Mouse (Mus musculus) liver, adult 2 months (tissue): ENCODE measurements around the gene Lasp1. TPM values are rescaled to one million over a fixed set of nuclear protein-coding genes. Genes with fewer than 3 reads are reported as not detected.

Experiments used
- DNase-seq: peaks from one replicate; pipeline ENCODE4 v3.0.0-alpha.2; 2011; ENCODE audit warnings: low read depth, low spot score; ENCODE audit errors: extremely low read depth
- H3K27ac ChIP-seq: fragments of 200-500 bp; replicated peaks from 2 replicates; pipeline ENCODE4 v1.5.1; 2012; ENCODE audit warnings: low read depth, mild to moderate bottlenecking, control low read depth, inconsistent platforms, low read length; ENCODE audit not compliant: insufficient read depth
- H3K27me3 ChIP-seq: fragments of 200-500 bp; 2 replicates; pipeline ENCODE4 v1.6.1; 2012; ENCODE audit warnings: mild to moderate bottlenecking, moderate library complexity, low read length, inconsistent platforms; ENCODE audit not compliant: control insufficient read depth, insufficient read depth
- H3K36me3 ChIP-seq: fragments of 200-500 bp; 2 replicates; pipeline ENCODE4 v1.6.1; 2012; ENCODE audit warnings: low read length, inconsistent platforms; ENCODE audit not compliant: control insufficient read depth, insufficient read depth
- H3K4me1 ChIP-seq: fragments of 200-500 bp; 2 replicates; pipeline ENCODE4 v1.6.1; 2011; ENCODE audit warnings: low read length; ENCODE audit not compliant: control insufficient read depth, insufficient read depth
- H3K4me3 ChIP-seq: fragments of 200-500 bp; 2 replicates; pipeline ENCODE4 v1.5.1; 2011; ENCODE audit warnings: low read depth, mild to moderate bottlenecking, control low read depth, low read length, moderate library complexity; ENCODE audit not compliant: insufficient read depth
- H3K79me2 ChIP-seq: fragments of 200-500 bp; 2 replicates; pipeline ENCODE4 v1.6.1; 2012; ENCODE audit warnings: inconsistent platforms, mild to moderate bottlenecking, low read length, moderate library complexity; ENCODE audit not compliant: control insufficient read depth, insufficient read depth
- H3K9ac ChIP-seq: fragments of 200-500 bp; 2 replicates; pipeline ENCODE4 v1.6.1; 2012; ENCODE audit warnings: low read depth, mild to moderate bottlenecking, control low read depth, inconsistent platforms, low read length
- CTCF ChIP-seq: fragments of 200-500 bp; IDR thresholded peaks from 2 replicates; pipeline ENCODE4 v1.5.1; 2011; ENCODE audit warnings: low read depth, low read length, control low read depth
- POLR2A ChIP-seq: fragments of 200-500 bp; IDR thresholded peaks from 2 replicates; pipeline ENCODE4 v1.6.1; 2011; ENCODE audit warnings: low read length, control low read depth; ENCODE audit not compliant: insufficient read depth; ENCODE audit errors: extremely low read depth
- WGBS: fragments of 180-500 bp; shearing (Covaris S2); methylation state at CpG from one replicate; pipeline ENCODE4 v1.1.7; 2018; 5-methylcytosine and 5-hydroxymethylcytosine counted together
- polyA plus RNA-seq: library from polyadenylated mRNA; depleted of rRNA; stranded (reverse); fragments of >200 nt; gene quantifications from 2 replicates; pipeline ENCODE4 v1.2.3, GENCODE M21; 2012; rRNA removed
- total RNA-seq: library from RNA; depleted of rRNA; stranded (reverse); fragments of >200 nt; gene quantifications from 2 replicates; pipeline ENCODE4 v1.2.3, GENCODE M21; 2014; rRNA removed

The Lasp1 gene
- 23.3 and 33.3 TPM in 2 replicates for total RNA-seq
- polyA plus RNA-seq, result 80.5 and 85.4 TPM in 2 replicates

DNA sequence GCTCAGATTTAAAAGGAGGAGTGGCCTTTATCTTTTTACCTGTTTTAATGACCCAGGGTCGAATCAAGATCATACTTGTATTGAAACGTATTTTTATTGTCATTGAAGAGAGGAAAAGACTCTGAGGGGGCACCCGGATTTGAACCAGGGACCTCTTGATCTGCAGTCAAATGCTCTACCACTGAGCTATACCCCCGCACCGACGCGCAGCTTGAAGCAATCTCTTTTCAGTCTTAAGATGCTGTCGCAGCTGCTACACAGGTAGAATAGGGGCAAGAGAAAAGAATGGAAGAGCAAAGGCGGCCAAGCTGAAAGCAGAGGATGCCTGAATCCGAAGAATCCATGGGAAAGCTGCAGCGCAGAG, at the start of gene Lasp1:
TSS of gene Lasp1 (plus strand) at position 219 of the 364 bp plus-strand sequence.
- H3K27me3 ChIP-seq, result no peaks in the 10 kb centered on the region
- peaks cover 3% of the 10 kb centered on the region; the same call in 1 of the 2 replicates for H3K79me2 ChIP-seq
- peak within 1 kb of the TSS; percentile 97 for H3K27ac ChIP-seq
- H3K4me3 ChIP-seq, result peak within 1 kb of the TSS; percentile 97
- peak within 1 kb of the TSS; percentile 91 for H3K9ac ChIP-seq
- TF ChIP-seq CTCF (no peak), POLR2A (no peak)
- H3K4me1 ChIP-seq, result peaks cover 19% of the 10 kb centered on the region
- no peak for DNase-seq
- H3K36me3 ChIP-seq, result no peaks in the 10 kb centered on the region
- WGBS, result under 1% methylated on average over 11 of the region's 11 CpGs

DNA sequence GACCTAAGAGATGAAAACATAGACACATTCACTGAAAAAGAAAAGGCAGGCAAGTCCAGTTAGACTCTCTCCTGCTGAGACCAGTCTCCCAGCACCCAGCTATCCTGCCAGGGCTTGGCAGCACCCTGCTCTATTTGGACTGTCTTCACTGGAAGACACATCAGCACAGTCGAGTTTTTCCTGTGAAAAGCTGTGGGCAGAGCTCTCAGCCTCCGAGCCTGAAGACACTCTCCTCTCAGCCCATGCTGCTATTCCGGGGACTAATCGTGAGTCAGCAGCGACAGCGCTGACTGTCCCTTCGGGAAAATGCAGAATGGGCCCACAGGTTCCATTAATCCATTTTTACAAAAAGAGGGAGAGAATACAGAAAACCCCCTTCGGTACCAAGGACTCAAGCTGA, 45.5 kb upstream of the Lasp1 start:
- H3K9ac ChIP-seq, result no peak overlapping the region
- H3K4me1 ChIP-seq, result peaks cover 5% of the 10 kb centered on the region
- H3K27me3 ChIP-seq, result no peaks in the 10 kb centered on the region
- WGBS, result 92% methylated on average over 8 of the region's 8 CpGs
- no peaks in the 10 kb centered on the region for H3K79me2 ChIP-seq
- no peak for TF ChIP-seq CTCF
- TF ChIP-seq POLR2A, result no peak
- peaks cover 42% of the 10 kb centered on the region for H3K36me3 ChIP-seq
- no peak overlapping the region for H3K27ac ChIP-seq
- H3K4me3 ChIP-seq, result no peak overlapping the region
- no peak for DNase-seq

DNA sequence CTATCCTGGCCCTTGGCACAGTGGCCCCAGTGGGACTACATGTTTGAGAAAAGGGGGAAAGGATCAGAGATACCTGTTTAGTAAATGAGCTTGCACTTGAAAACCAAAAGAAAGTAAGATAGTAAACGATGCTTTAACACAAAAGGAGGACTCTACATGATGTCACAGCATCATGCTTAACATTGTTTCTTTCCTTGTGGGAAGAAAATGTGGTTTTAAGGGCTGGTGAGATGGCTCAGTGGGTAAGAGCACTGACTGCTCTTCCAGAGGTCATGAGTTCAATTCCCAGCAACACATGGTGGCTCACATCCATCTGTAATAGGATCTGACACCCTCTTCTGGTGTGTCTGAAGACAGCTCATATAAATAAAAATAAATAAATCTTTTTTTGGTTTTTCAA, 40.7 kb upstream of the Lasp1 start:
- no peak for DNase-seq
- TF ChIP-seq CTCF, result no peak
- no peak for TF ChIP-seq POLR2A
- Histone ChIP-seq H3K4me1 (no peaks in the 10 kb centered on the region), H3K27ac (no peak overlapping the region), H3K9ac (no peak overlapping the region), H3K79me2 (peaks cover 9% of the 10 kb centered on the region), H3K4me3 (no peak overlapping the region), H3K36me3 (peaks cover 31% of the 10 kb centered on the region; the same call in 1 of the 2 replicates), H3K27me3 (no peaks in the 10 kb centered on the region)
- 89% methylated on average over 1 of the region's 1 CpGs for WGBS

DNA sequence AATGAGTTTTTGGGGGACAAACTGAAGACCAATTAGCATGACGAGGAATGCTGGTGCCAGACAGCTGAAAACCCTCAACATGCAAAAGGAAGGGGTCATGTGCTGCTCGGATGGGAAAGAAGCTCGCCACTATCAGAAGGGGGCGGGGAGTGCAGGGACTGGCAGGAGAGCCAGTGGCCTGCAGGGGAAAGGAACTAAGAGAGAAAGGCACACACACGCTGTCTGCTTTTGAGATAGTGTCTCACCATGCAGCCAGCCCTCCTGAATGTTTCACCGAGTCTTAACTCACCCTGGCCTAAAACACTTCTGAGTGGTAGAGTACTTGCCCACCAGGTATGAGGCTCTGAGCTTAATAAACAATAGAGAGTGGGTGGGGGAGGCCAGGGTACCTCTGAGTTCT, 39.9 kb upstream of the Lasp1 start:
- H3K4me1 ChIP-seq, result no peaks in the 10 kb centered on the region
- no peak for TF ChIP-seq POLR2A
- no peak for TF ChIP-seq CTCF
- 80% methylated on average over 6 of the region's 6 CpGs for WGBS
- no peak overlapping the region for H3K27ac ChIP-seq
- no peak overlapping the region for H3K9ac ChIP-seq
- peaks cover 26% of the 10 kb centered on the region; the same call in 1 of the 2 replicates for H3K36me3 ChIP-seq
- no peak for DNase-seq
- no peak overlapping the region for H3K4me3 ChIP-seq
- H3K27me3 ChIP-seq, result no peaks in the 10 kb centered on the region
- H3K79me2 ChIP-seq, result peaks cover 13% of the 10 kb centered on the region

DNA sequence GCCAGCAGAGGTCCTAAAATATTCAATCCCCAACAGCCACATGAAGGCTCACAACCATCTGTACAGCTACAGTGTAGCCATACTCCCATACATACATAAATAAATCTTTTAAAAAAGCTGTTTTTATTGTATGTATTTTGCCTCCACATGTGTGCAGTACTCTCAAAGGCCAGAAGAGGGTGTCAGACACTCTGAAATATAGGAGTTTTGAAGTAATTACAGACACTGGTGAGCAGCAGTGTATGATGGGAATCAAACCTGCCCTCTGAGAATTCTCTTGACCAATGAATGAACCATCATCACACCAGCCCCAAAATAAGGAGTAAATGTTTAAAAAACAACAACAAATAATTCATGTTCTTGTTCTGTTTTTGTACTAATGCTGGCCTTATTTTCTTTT, 37.2 kb upstream of the Lasp1 start:
- Histone ChIP-seq H3K4me3 (no peak overlapping the region), H3K79me2 (peaks cover 33% of the 10 kb centered on the region), H3K27me3 (no peaks in the 10 kb centered on the region), H3K4me1 (peaks cover 6% of the 10 kb centered on the region), H3K27ac (no peak overlapping the region), H3K36me3 (peaks cover 16% of the 10 kb centered on the region; the same call in 1 of the 2 replicates), H3K9ac (no peak overlapping the region)
- DNase-seq, result no peak
- TF ChIP-seq POLR2A (no peak), CTCF (no peak)

DNA sequence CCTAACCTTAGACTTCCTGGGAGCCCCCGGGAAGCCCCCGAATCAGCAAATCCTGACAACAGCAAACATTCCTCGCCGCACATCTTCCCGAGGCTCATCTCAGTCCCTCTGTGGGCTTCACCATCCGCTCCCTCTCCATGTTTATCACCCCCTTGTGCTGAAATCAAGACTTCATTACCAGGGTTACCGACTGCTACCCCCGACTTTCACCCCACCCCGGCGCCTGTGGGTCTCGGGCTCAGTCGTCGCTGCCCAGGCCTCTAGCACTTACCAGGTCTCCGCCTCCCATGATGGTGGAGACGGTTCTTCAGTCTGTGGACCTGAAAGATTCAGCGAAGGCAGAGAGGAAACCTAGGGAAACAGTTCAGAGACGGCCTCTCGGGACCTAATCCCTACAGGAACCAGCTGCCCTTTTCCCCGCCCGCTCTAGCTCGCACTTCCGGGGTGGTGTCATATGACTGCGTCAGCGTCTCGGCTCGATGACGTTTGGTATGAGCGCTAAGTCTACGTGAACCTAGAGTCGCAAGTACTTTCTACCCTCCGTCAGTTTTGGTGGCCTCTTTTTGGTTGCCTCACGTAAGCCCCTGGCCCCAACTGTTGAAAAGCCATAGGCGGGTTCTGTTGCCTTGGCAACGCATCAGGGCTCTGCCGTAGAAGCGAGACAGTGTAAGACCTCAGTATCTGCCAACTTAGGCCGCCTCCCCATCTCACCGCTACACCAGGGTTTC, 32.5 kb upstream of the Lasp1 start, which contains the start of gene Cwc25:
TSS of gene Cwc25 (minus strand) at position 403 of the 728 bp plus-strand sequence.
- whole genome bisulfite sequencing, result under 1% methylated on average over 38 of the region's 38 CpGs
- Histone ChIP-seq H3K27me3 (no peaks in the 10 kb centered on the region), H3K79me2 (peaks cover 33% of the 10 kb centered on the region), H3K9ac (peak within 1 kb of the TSS; percentile 87), H3K4me3 (peak within 1 kb of the TSS; percentile 84), H3K4me1 (peaks cover 6% of the 10 kb centered on the region), H3K27ac (peak within 1 kb of the TSS; percentile 90), H3K36me3 (peaks cover 5% of the 10 kb centered on the region; the same call in 1 of the 2 replicates)
- DNase-seq, result peak; percentile 94
- no peak for TF ChIP-seq CTCF
- TF ChIP-seq POLR2A, result no peak
